Mouse (Mus musculus) hindbrain, embryonic 10.5 days (tissue): ENCODE measurements around the gene 1700010I14Rik. TPM values are rescaled to one million over a fixed set of nuclear protein-coding genes. Genes with fewer than 3 reads are reported as not detected.

Experiments
- DNase-seq: peaks from one replicate; pipeline ENCODE4 v3.0.0-alpha.2; 2017; ENCODE audit warnings: low spot score
- H3K27ac ChIP-seq: fragments of 300-500 bp; sonication (generic); 2 replicates; pipeline ENCODE4 v1.5.1; 2016; ENCODE audit warnings: mild to moderate bottlenecking, moderate library complexity
- H3K27me3 ChIP-seq: fragments of 300-500 bp; sonication (generic); 2 replicates; pipeline ENCODE4 v1.6.1; 2016; ENCODE audit warnings: mild to moderate bottlenecking; ENCODE audit not compliant: poor library complexity, insufficient read depth, severe bottlenecking
- H3K36me3 ChIP-seq: fragments of 300-500 bp; sonication (generic); 2 replicates; pipeline ENCODE4 v1.6.1; 2016; ENCODE audit warnings: mild to moderate bottlenecking, moderate library complexity
- H3K4me1 ChIP-seq: fragments of 300-500 bp; sonication (generic); replicated peaks from 2 replicates; pipeline ENCODE4 v1.6.1; 2016; ENCODE audit warnings: mild to moderate bottlenecking
- H3K4me3 ChIP-seq: fragments of 300-500 bp; sonication (generic); 2 replicates; pipeline ENCODE4 v1.5.1; 2016; ENCODE audit warnings: mild to moderate bottlenecking, moderate library complexity
- H3K9me3 ChIP-seq: fragments of 300-500 bp; sonication (generic); 2 replicates; pipeline ENCODE4 v1.6.1; 2016; ENCODE audit warnings: mild to moderate bottlenecking, moderate library complexity
- WGBS: fragments of 180-500 bp; shearing (Covaris S2); methylation state at CpG from one replicate; pipeline ENCODE4 v1.1.7; 2016; 5-methylcytosine and 5-hydroxymethylcytosine counted together
- polyA plus RNA-seq: library from polyadenylated mRNA; unstranded; fragments of >200 nt; fragmentation: Nextera tagmentation; extraction: Ambion mirVana; gene quantifications from 2 replicates; pipeline ENCODE4 v1.2.1, GENCODE M21; 2016

The 1700010I14Rik gene
- polyA plus RNA-seq, 1 experiment from 2014 or later = 3.1 TPM

- Histone ChIP-seq H3K9me3 (no peaks in the 10 kb centered on the region), H3K27me3 (no peaks in the 10 kb centered on the region), H3K36me3 (no peaks in the 10 kb centered on the region), H3K4me3 (no peak overlapping the region), H3K27ac (no peak overlapping the region), H3K4me1 (peaks cover 14% of the 10 kb centered on the region)
- DNase-seq = no peak
- 75% methylated on average over 6 of the region's 6 CpGs for WGBS
These were observed 44.4 kb downstream of the 1700010I14Rik start for GRCm38 (mm10) chr17:9032362-9033044.

- WGBS = 85% methylated on average over 5 of the region's 5 CpGs
- peaks cover 14% of the 10 kb centered on the region for H3K4me1 ChIP-seq
- no peak for DNase-seq
- no peak overlapping the region for H3K27ac ChIP-seq
- no peaks in the 10 kb centered on the region for H3K36me3 ChIP-seq
- no peak overlapping the region for H3K4me3 ChIP-seq
- no peaks in the 10 kb centered on the region for H3K9me3 ChIP-seq
- no peaks in the 10 kb centered on the region for H3K27me3 ChIP-seq
These were observed 45.4 kb downstream of the 1700010I14Rik start for GRCm38 (mm10) chr17:9033511-9033910.

- Histone ChIP-seq H3K27ac (peak overlapping the region; percentile 56; the same call in 1 of the 2 replicates), H3K4me1 (peaks cover 14% of the 10 kb centered on the region), H3K4me3 (no peak overlapping the region), H3K27me3 (no peaks in the 10 kb centered on the region), H3K36me3 (no peaks in the 10 kb centered on the region), H3K9me3 (no peaks in the 10 kb centered on the region)
- 76% methylated on average over 8 of the region's 8 CpGs for WGBS
- DNase-seq = no peak
These were observed 47.6 kb downstream of the 1700010I14Rik start for GRCm38 (mm10) chr17:9035561-9036348.

- Histone ChIP-seq H3K4me1 (no peaks in the 10 kb centered on the region), H3K27ac (no peak overlapping the region), H3K27me3 (no peaks in the 10 kb centered on the region), H3K4me3 (no peak overlapping the region), H3K9me3 (no peaks in the 10 kb centered on the region), H3K36me3 (no peaks in the 10 kb centered on the region)
- WGBS = 45% methylated on average over 2 of the region's 2 CpGs
- DNase-seq = peak; percentile 46
These were observed 54.6 kb downstream of the 1700010I14Rik start for GRCm38 (mm10) chr17:9042723-9043122.

GRCm38 (mm10) chr17:9052441-9052980, 64.4 kb downstream of the 1700010I14Rik start:
- Histone ChIP-seq H3K27me3 (no peaks in the 10 kb centered on the region), H3K36me3 (no peaks in the 10 kb centered on the region), H3K9me3 (no peaks in the 10 kb centered on the region), H3K4me3 (no peak overlapping the region), H3K27ac (no peak overlapping the region), H3K4me1 (no peaks in the 10 kb centered on the region)
- no peak for DNase-seq
- WGBS = 82% methylated on average over 13 of the region's 13 CpGs

- no peaks in the 10 kb centered on the region for H3K4me1 ChIP-seq
- no peaks in the 10 kb centered on the region for H3K36me3 ChIP-seq
- H3K4me3 ChIP-seq = no peak overlapping the region
- H3K27me3 ChIP-seq = no peaks in the 10 kb centered on the region
- no peaks in the 10 kb centered on the region for H3K9me3 ChIP-seq
- no peak overlapping the region for H3K27ac ChIP-seq
- WGBS = 88% methylated on average over 8 of the region's 8 CpGs
- DNase-seq = no peak
These were observed 71.3 kb downstream of the 1700010I14Rik start for GRCm38 (mm10) chr17:9059360-9059932.
